Mouse (Mus musculus): ENCODE data around the gene Vmn1r40. TPM values are rescaled to one million over a fixed set of nuclear protein-coding genes. Genes with fewer than 3 reads are reported as not detected.

Gene Vmn1r40
- polyA plus RNA-seq, 1 experiment, result not detected

GRCm38 (mm10) chr6:89678522-89678921 is 28.8 kb upstream of the Vmn1r40 start:
- H3K27me3 ChIP-seq (ENCODE audit: control insufficient read depth, insufficient read depth, insufficient read length), result no peaks in the 10 kb centered on the region
- H3K79me2 ChIP-seq (ENCODE audit: control insufficient read depth, insufficient read depth), result no peaks in the 10 kb centered on the region
- no peak overlapping the region for H3ac ChIP-seq (ENCODE audit: control insufficient read depth, insufficient read length)
- H3K36me3 ChIP-seq (ENCODE audit: control insufficient read depth, insufficient read depth), result no peaks in the 10 kb centered on the region
- H3K4me2 ChIP-seq (ENCODE audit: low read depth), result no peak overlapping the region
- TF ChIP-seq SRF (IDR thresholded peaks at IDR 0.05; ENCODE audit: control insufficient read depth, insufficient read length, low read depth) (no peak), TCF12 (IDR thresholded peaks at IDR 0.05; ENCODE audit: insufficient read depth, poor library complexity, severe bottlenecking) (no peak), E2F4 (IDR thresholded peaks at IDR 0.05; ENCODE audit: insufficient read depth) (no peak), REST (IDR thresholded peaks at IDR 0.05; ENCODE audit: insufficient read depth, insufficient read length) (no peak), MAX (IDR thresholded peaks at IDR 0.05; ENCODE audit: low read depth) (no peak), USF1 (IDR thresholded peaks at IDR 0.05; ENCODE audit: low read depth) (no peak), TCF3 (IDR thresholded peaks at IDR 0.05; ENCODE audit: insufficient read length, low read depth) (no peak), POLR2AphosphoS2 (IDR thresholded peaks at IDR 0.05; ENCODE audit: insufficient read length, low read depth) (no peak), MYOD1 (IDR thresholded peaks at IDR 0.05; ENCODE audit: control insufficient read depth in 1 of 3, insufficient read length in 2 of 3, low read depth in 2 of 3) (no peak), CEBPB (IDR thresholded peaks at IDR 0.05; ENCODE audit: insufficient read depth, poor library complexity, severe bottlenecking) (no peak), POLR2A (IDR thresholded peaks at IDR 0.05; ENCODE audit: insufficient read length, low read depth) (no peak), MYOG (IDR thresholded peaks at IDR 0.05; ENCODE audit: control insufficient read depth in 1 of 3, insufficient read depth in 1 of 3, insufficient read length in 2 of 3, low read depth in 2 of 3) (no peak)
- no peak overlapping the region for H3K4me3 ChIP-seq

DNA sequence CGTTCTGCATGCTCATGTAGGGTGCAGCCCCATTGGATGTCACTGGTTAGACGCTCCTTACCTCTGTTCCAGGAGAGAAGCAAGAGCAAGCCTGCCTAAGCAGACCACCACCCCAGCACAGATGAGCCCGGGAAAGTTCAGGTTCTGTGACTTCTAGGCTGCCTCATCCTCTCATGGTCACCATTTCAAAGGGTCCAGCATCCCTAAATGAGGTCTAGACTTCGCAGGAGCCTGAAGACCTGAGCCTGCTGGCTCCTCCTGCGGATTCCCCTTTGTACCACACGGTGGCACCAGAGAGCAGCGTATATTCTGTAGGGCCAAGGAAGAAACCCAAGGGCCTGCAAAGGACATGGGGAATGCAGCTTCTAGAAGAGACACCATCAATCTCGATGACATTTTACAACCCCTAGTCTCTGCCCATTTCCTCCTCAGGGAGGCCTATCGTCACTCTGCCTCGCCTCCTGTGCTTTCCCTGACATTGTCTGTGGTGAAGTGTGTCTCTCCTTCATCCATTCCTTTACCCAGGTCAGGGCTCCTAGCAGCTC is 28.0 kb upstream of the Vmn1r40 start:
- no peak overlapping the region for H3ac ChIP-seq (ENCODE audit: control insufficient read depth, insufficient read length)
- no peak overlapping the region for H3K4me2 ChIP-seq (ENCODE audit: low read depth)
- TF ChIP-seq MYOG (IDR thresholded peaks at IDR 0.05; ENCODE audit: control insufficient read depth in 1 of 3, insufficient read depth in 1 of 3, insufficient read length in 2 of 3, low read depth in 2 of 3) (no peak), TCF3 (IDR thresholded peaks at IDR 0.05; ENCODE audit: insufficient read length, low read depth) (no peak), MYOD1 (IDR thresholded peaks at IDR 0.05; ENCODE audit: control insufficient read depth in 1 of 3, insufficient read length in 2 of 3, low read depth in 2 of 3) (no peak), CEBPB (IDR thresholded peaks at IDR 0.05; ENCODE audit: insufficient read depth, poor library complexity, severe bottlenecking) (no peak), TCF12 (IDR thresholded peaks at IDR 0.05; ENCODE audit: insufficient read depth, poor library complexity, severe bottlenecking) (no peak), POLR2A (IDR thresholded peaks at IDR 0.05; ENCODE audit: insufficient read length, low read depth) (no peak), POLR2AphosphoS2 (IDR thresholded peaks at IDR 0.05; ENCODE audit: insufficient read length, low read depth) (no peak)
- H3K4me3 ChIP-seq, result no peak overlapping the region
- no peaks in the 10 kb centered on the region for H3K79me2 ChIP-seq (ENCODE audit: control insufficient read depth, insufficient read depth)
- H3K36me3 ChIP-seq (ENCODE audit: control insufficient read depth, insufficient read depth), result no peaks in the 10 kb centered on the region
- no peaks in the 10 kb centered on the region for H3K27me3 ChIP-seq (ENCODE audit: control insufficient read depth, insufficient read depth, insufficient read length)

- H3K4me3 ChIP-seq, result no peak overlapping the region
- no peak overlapping the region for H3K4me2 ChIP-seq (ENCODE audit: low read depth)
- no peaks in the 10 kb centered on the region for H3K79me2 ChIP-seq (ENCODE audit: control insufficient read depth, insufficient read depth)
These were observed 27.2 kb upstream of the Vmn1r40 start for GRCm38 (mm10) chr6:89680155-89680554.

DNA sequence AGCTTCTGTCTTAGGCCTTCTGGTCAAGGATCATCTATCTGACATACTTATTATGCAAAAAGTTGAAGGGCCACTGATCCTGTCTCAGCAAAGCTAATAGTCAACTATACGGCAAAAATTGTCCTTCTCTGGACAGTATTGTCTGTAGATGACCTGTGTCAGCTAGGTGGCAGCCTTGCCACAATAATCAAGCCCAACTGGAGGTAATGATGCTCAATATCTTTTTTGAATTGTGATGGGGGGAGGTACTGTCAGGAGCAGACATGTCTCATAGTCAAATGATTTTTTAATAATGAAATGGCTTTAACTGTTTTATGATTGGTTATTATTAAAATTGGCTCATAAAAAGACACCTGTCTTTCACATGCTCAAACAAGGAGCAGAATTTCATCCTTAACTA is 23.1 kb upstream of the Vmn1r40 start:
- Histone ChIP-seq H3K79me2 (ENCODE audit: control insufficient read depth, insufficient read depth) (no peaks in the 10 kb centered on the region), H3ac (ENCODE audit: control insufficient read depth, insufficient read length) (no peak overlapping the region), H3K4me2 (ENCODE audit: low read depth) (no peak overlapping the region), H3K36me3 (ENCODE audit: control insufficient read depth, insufficient read depth) (no peaks in the 10 kb centered on the region), H3K27me3 (ENCODE audit: control insufficient read depth, insufficient read depth, insufficient read length) (no peaks in the 10 kb centered on the region), H3K4me3 (no peak overlapping the region)
- TF ChIP-seq MAX (IDR thresholded peaks at IDR 0.05; ENCODE audit: low read depth), result no peak
- TF ChIP-seq MYOG (IDR thresholded peaks at IDR 0.05; ENCODE audit: control insufficient read depth in 1 of 3, insufficient read depth in 1 of 3, insufficient read length in 2 of 3, low read depth in 2 of 3), result no peak
- no peak for TF ChIP-seq SRF (IDR thresholded peaks at IDR 0.05; ENCODE audit: control insufficient read depth, insufficient read length, low read depth)
- TF ChIP-seq REST (IDR thresholded peaks at IDR 0.05; ENCODE audit: insufficient read depth, insufficient read length), result no peak
- no peak for TF ChIP-seq TCF3 (IDR thresholded peaks at IDR 0.05; ENCODE audit: insufficient read length, low read depth)
- no peak for TF ChIP-seq POLR2A (IDR thresholded peaks at IDR 0.05; ENCODE audit: insufficient read length, low read depth)
- TF ChIP-seq CEBPB (IDR thresholded peaks at IDR 0.05; ENCODE audit: insufficient read depth, poor library complexity, severe bottlenecking), result no peak
- no peak for TF ChIP-seq TCF12 (IDR thresholded peaks at IDR 0.05; ENCODE audit: insufficient read depth, poor library complexity, severe bottlenecking)

More at GRCm38 (mm10) chr6:89680155-89680554, 27.2 kb upstream of the Vmn1r40 start:
- TF ChIP-seq TCF3 (IDR thresholded peaks at IDR 0.05; ENCODE audit: insufficient read length, low read depth) (no peak), USF1 (IDR thresholded peaks at IDR 0.05; ENCODE audit: low read depth) (no peak), MYOG (IDR thresholded peaks at IDR 0.05; ENCODE audit: control insufficient read depth in 1 of 3, insufficient read depth in 1 of 3, insufficient read length in 2 of 3, low read depth in 2 of 3) (no peak), CEBPB (IDR thresholded peaks at IDR 0.05; ENCODE audit: insufficient read depth, poor library complexity, severe bottlenecking) (no peak), POLR2A (IDR thresholded peaks at IDR 0.05; ENCODE audit: insufficient read length, low read depth) (no peak), SRF (IDR thresholded peaks at IDR 0.05; ENCODE audit: control insufficient read depth, insufficient read length, low read depth) (no peak), E2F4 (IDR thresholded peaks at IDR 0.05; ENCODE audit: insufficient read depth) (no peak), POLR2AphosphoS2 (IDR thresholded peaks at IDR 0.05; ENCODE audit: insufficient read length, low read depth) (no peak), TCF12 (IDR thresholded peaks at IDR 0.05; ENCODE audit: insufficient read depth, poor library complexity, severe bottlenecking) (no peak)
- Histone ChIP-seq H3K27me3 (ENCODE audit: control insufficient read depth, insufficient read depth, insufficient read length) (no peaks in the 10 kb centered on the region), H3ac (ENCODE audit: control insufficient read depth, insufficient read length) (no peak overlapping the region), H3K36me3 (ENCODE audit: control insufficient read depth, insufficient read depth) (no peaks in the 10 kb centered on the region)

GRCm38 (mm10) chr6:89687100-89687499 is 20.2 kb upstream of the Vmn1r40 start:
- Histone ChIP-seq H3K4me3 (no peak overlapping the region), H3K36me3 (ENCODE audit: control insufficient read depth, insufficient read depth) (no peaks in the 10 kb centered on the region), H3K27me3 (ENCODE audit: control insufficient read depth, insufficient read depth, insufficient read length) (no peaks in the 10 kb centered on the region), H3ac (ENCODE audit: control insufficient read depth, insufficient read length) (no peak overlapping the region), H3K4me2 (ENCODE audit: low read depth) (no peak overlapping the region), H3K79me2 (ENCODE audit: control insufficient read depth, insufficient read depth) (no peaks in the 10 kb centered on the region)
- TF ChIP-seq CEBPB (IDR thresholded peaks at IDR 0.05; ENCODE audit: insufficient read depth, poor library complexity, severe bottlenecking), result no peak

Measured in myocyte (in vitro differentiated cells).